Mouse (Mus musculus): Measurements from ENCODE around the gene H2afy2.

DNA sequence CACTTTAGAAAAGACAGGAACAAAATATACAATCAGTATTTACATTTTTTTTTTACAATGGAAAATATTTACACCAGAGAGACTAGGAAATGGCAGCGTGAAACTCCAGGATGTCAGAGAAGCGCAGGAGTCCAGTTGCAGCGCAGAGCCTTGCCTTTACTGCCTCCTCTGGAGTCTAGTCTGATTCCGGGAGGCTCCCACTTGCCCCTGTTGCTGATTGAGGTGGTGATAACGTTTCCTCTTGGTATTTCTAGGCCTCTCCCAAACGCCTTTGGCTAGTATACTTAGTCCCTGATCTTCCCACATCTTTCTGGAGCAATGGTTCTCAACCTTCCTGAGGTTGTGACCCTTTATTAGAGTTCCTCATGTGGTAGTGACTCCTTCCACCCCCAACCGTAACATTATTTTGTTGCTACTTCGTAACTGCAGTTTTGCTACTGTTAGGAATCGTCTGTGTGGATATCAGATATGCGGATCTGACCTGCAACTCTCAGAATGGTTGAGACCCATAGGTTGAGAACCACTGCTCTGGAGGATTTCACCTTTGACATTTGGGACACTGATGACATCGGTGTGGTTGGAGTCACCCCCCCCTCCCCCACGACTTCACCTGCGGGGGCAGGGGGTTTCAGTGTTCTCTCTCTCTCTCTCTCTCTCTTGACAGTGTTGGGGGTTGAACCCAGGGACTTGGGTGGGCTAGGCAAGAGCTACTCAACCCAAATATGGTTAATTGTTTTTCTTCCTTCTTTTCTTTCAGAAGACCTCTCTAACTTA lies 42.2 kb upstream of the H2afy2 start:
- TF ChIP-seq CHD2 (IDR thresholded peaks at IDR 0.05; ENCODE audit: low read depth, low read length) (no peak), HCFC1 (IDR thresholded peaks at IDR 0.05; ENCODE audit: borderline replicate concordance, insufficient read depth, low read length) (no peak)
